Comparison of ENCODE assay signal across 8 mouse cellular contexts in genomic region chr5:129006031-129006788, GRCm38 (mm10). TPM values are rescaled to one million over a fixed set of nuclear protein-coding genes. Genes with fewer than 3 reads are reported as not detected.
DNase-seq lines count a peak whose midpoint lies in the region; ATAC-seq lines count a peak whose summit lies in the region.

No protein-coding gene starts in this region.

- H3K36me3 ChIP-seq in embryonic facial prominence, embryonic 12.5 days = no peaks in the 10 kb centered on the region
- H3K36me3 ChIP-seq in intestine, embryonic 15.5 days = 0 out of 2 replicates have a peak, but pooled peaks cover 3% of the 10 kb centered on the region
- peaks cover 14% of the 10 kb centered on the region for H3K36me3 ChIP-seq in liver, embryonic 16.5 days (ENCODE audit: control insufficient read depth, insufficient read depth)

- no peak overlapping the region for H3K9ac ChIP-seq in embryonic facial prominence, embryonic 12.5 days
- no peak overlapping the region for H3K9ac ChIP-seq in intestine, embryonic 15.5 days
- peak overlapping the region; percentile 98 for H3K9ac ChIP-seq in liver, embryonic 16.5 days (ENCODE audit: low read depth, low read length)

- ATAC-seq in embryonic facial prominence, embryonic 12.5 days (ENCODE audit: insufficient number of reproducible peaks, insufficient read depth, low FRiP score, low TSS enrichment) = no peak
- no peak for ATAC-seq in intestine, embryonic 15.5 days
- no peak for ATAC-seq in liver, embryonic 16.5 days (ENCODE audit: low read depth)

- 70% methylated on average over 18 of the region's 18 CpGs for WGBS in embryonic facial prominence, embryonic 12.5 days
- WGBS in intestine, embryonic 15.5 days = 79% methylated on average over 18 of the region's 18 CpGs
- 27% methylated on average over 18 of the region's 18 CpGs for WGBS in liver, embryonic 16.5 days (ENCODE audit: insufficient replicate concordance)

- peaks cover 13% of the 10 kb centered on the region; the same call in 1 of the 2 replicates for H3K4me1 ChIP-seq in embryonic facial prominence, embryonic 12.5 days
- peaks cover 28% of the 10 kb centered on the region for H3K4me1 ChIP-seq in intestine, embryonic 15.5 days (replicated peaks)
- peaks cover 62% of the 10 kb centered on the region for H3K4me1 ChIP-seq in liver, embryonic 16.5 days (ENCODE audit: control insufficient read depth, low read depth, low read length)

- peak overlapping the region; percentile 68; the same call in 1 of the 2 replicates for H3K4me2 ChIP-seq in embryonic facial prominence, embryonic 12.5 days (replicated peaks)
- peak overlapping the region; percentile 86 for H3K4me2 ChIP-seq in intestine, embryonic 15.5 days (replicated peaks)
- H3K4me2 ChIP-seq in liver, embryonic 16.5 days (ENCODE audit: low read depth, low read length) = peak overlapping the region; percentile 80

- H3K4me3 ChIP-seq in embryonic facial prominence, embryonic 12.5 days = no peak overlapping the region
- no peak overlapping the region for H3K4me3 ChIP-seq in intestine, embryonic 15.5 days (replicated peaks)
- H3K4me3 ChIP-seq in liver, embryonic 16.5 days (ENCODE audit: low read depth, low read length) = peak overlapping the region; percentile 93

- no peaks in the 10 kb centered on the region for H3K9me3 ChIP-seq in embryonic facial prominence, embryonic 12.5 days
- H3K9me3 ChIP-seq in intestine, embryonic 15.5 days = no peaks in the 10 kb centered on the region
- H3K9me3 ChIP-seq in liver, embryonic 16.5 days (replicated peaks; ENCODE audit: control insufficient read depth, low read length) = no peaks in the 10 kb centered on the region

- no peaks in the 10 kb centered on the region for H3K27me3 ChIP-seq in embryonic facial prominence, embryonic 12.5 days
- H3K27me3 ChIP-seq in intestine, embryonic 15.5 days (replicated peaks) = no peaks in the 10 kb centered on the region
- no peaks in the 10 kb centered on the region for H3K27me3 ChIP-seq in liver, embryonic 16.5 days (ENCODE audit: control insufficient read depth, insufficient read depth, low read depth, low read length)

- peak; percentile 27 for DNase-seq in adrenal gland, adult 2 months
- DNase-seq in adrenal gland, postnatal 14 days = no peak
- DNase-seq in left cerebral cortex, adult 9 months (ENCODE audit: low spot score in 2 of 2) = no peak
- DNase-seq in urinary bladder, postnatal 14 days (ENCODE audit: low spot score) = no peak
- no peak for DNase-seq in adipocyte (ENCODE audit: low spot score)

- H3K27ac ChIP-seq in embryonic facial prominence, embryonic 12.5 days = no peak overlapping the region
- 0 out of 2 replicates have a peak overlapping the region, but pooled peaks have one; percentile 36 for H3K27ac ChIP-seq in intestine, embryonic 15.5 days
- peak overlapping the region; percentile 97 for H3K27ac ChIP-seq in liver, embryonic 16.5 days (ENCODE audit: low read length)

RNA-seq across cellular contexts. Expression of gene Stx2, which starts 2.2 kb away (rescaled TPM):
- 10 to 100 TPM; 25.4 to 25.9 TPM for total RNA-seq in adrenal gland, adult 2 months (2021)
- polyA plus RNA-seq in adrenal gland, adult 2 months (2012; rRNA removed) = 21.5 and 22.1 TPM in 2 replicates
- 27.1 and 27.5 TPM in 2 replicates for total RNA-seq in adrenal gland, postnatal 14 days (2021)
- polyA plus RNA-seq in embryonic facial prominence, embryonic 12.5 days (2016; fragmentation: Nextera tagmentation; extraction: Ambion mirVana) = 36.2 and 40.7 TPM in 2 replicates
- 21.1 and 24.1 TPM in 2 replicates for polyA plus RNA-seq in intestine, embryonic 15.5 days (2015; fragmentation: Nextera tagmentation; extraction: Ambion mirVana)
- 55.8 and 59.4 TPM in 2 replicates for polyA plus RNA-seq in liver, embryonic 16.5 days (2015; fragmentation: Nextera tagmentation; extraction: Ambion mirVana)

RNA-seq across cellular contexts. Expression of gene Ran, which starts 13.7 kb away (rescaled TPM):
- 100 to 1,000 TPM; 191 to 217 TPM for total RNA-seq in adrenal gland, adult 2 months (2021)
- polyA plus RNA-seq in adrenal gland, adult 2 months (2012; rRNA removed) = 53.7 and 71.2 TPM in 2 replicates
- total RNA-seq in adrenal gland, postnatal 14 days (2021) = 212 and 219 TPM in 2 replicates
- polyA plus RNA-seq in embryonic facial prominence, embryonic 12.5 days (2016; fragmentation: Nextera tagmentation; extraction: Ambion mirVana) = 630 and 652 TPM in 2 replicates
- 527 and 602 TPM in 2 replicates for polyA plus RNA-seq in intestine, embryonic 15.5 days (2015; fragmentation: Nextera tagmentation; extraction: Ambion mirVana)
- 322 and 356 TPM in 2 replicates for polyA plus RNA-seq in liver, embryonic 16.5 days (2015; fragmentation: Nextera tagmentation; extraction: Ambion mirVana)

RNA-seq across cellular contexts. Expression of gene Rimbp2, which starts 52.9 kb away (rescaled TPM):
- 1 to 10 TPM; 3.8 to 7.9 TPM for total RNA-seq in adrenal gland, adult 2 months (2021)
- polyA plus RNA-seq in adrenal gland, adult 2 months (2012; rRNA removed) = 2.0 and 3.6 TPM in 2 replicates
- 5.7 and 6.0 TPM in 2 replicates for total RNA-seq in adrenal gland, postnatal 14 days (2021)
- polyA plus RNA-seq in embryonic facial prominence, embryonic 12.5 days (2016; fragmentation: Nextera tagmentation; extraction: Ambion mirVana) = 0.19 and 0.57 TPM in 2 replicates
- 0.98 and 1.5 TPM in 2 replicates for polyA plus RNA-seq in intestine, embryonic 15.5 days (2015; fragmentation: Nextera tagmentation; extraction: Ambion mirVana)
- 0.01 TPM in 1 of 2 replicates, not detected in the other for polyA plus RNA-seq in liver, embryonic 16.5 days (2015; fragmentation: Nextera tagmentation; extraction: Ambion mirVana)
